Mouse (Mus musculus) ES-Bruce4 (cell line): ENCODE measurements around the gene Uba2. TPM values are rescaled to one million over a fixed set of nuclear protein-coding genes. Genes with fewer than 3 reads are reported as not detected.

ENCODE experiments used
- H3K27ac ChIP-seq: 2 replicates; pipeline ENCODE4 v1.5.1; 2012; ENCODE audit warnings: low read length, inconsistent platforms; ENCODE audit not compliant: insufficient read depth
- H3K27me3 ChIP-seq: 2 replicates; pipeline ENCODE4 v1.6.1; 2012; ENCODE audit warnings: mild to moderate bottlenecking, low read length, inconsistent platforms; ENCODE audit not compliant: control insufficient read depth, poor library complexity, insufficient read depth, severe bottlenecking
- H3K36me3 ChIP-seq: 2 replicates; pipeline ENCODE4 v1.6.1; 2012; ENCODE audit warnings: inconsistent platforms, mild to moderate bottlenecking, low read length, moderate library complexity; ENCODE audit not compliant: control insufficient read depth, poor library complexity, insufficient read depth, severe bottlenecking
- H3K4me1 ChIP-seq: one replicate; pipeline ENCODE4 v1.8.1; 2011; ENCODE audit warnings: low read length; ENCODE audit not compliant: control insufficient read depth, insufficient read depth
- H3K4me3 ChIP-seq: 2 replicates; pipeline ENCODE4 v1.5.1; 2011; ENCODE audit warnings: low read depth, mild to moderate bottlenecking, low read length
- H3K9ac ChIP-seq: 2 replicates; pipeline ENCODE4 v1.6.1; 2012; ENCODE audit warnings: low read depth, mild to moderate bottlenecking, inconsistent platforms; ENCODE audit not compliant: poor library complexity, severe bottlenecking
- H3K9me3 ChIP-seq: replicated peaks from 2 replicates; pipeline ENCODE4 v1.6.1; 2012; ENCODE audit warnings: mild to moderate bottlenecking, low read length, inconsistent platforms; ENCODE audit not compliant: control insufficient read depth, poor library complexity, insufficient read depth, severe bottlenecking
- CTCF ChIP-seq: IDR thresholded peaks from one replicate; pipeline ENCODE4 v1.8.1; 2011; ENCODE audit warnings: low read depth, low read length
- EP300 ChIP-seq: IDR thresholded peaks from 2 replicates; pipeline ENCODE4 v1.6.1; 2011; ENCODE audit warnings: low read depth, low read length; ENCODE audit not compliant: insufficient read depth
- POLR2A ChIP-seq: IDR thresholded peaks from one replicate; pipeline ENCODE4 v1.8.1; 2011; ENCODE audit warnings: low read length; ENCODE audit not compliant: insufficient read depth
- polyA plus RNA-seq: library from polyadenylated mRNA; stranded (reverse); fragments of >200 nt; gene quantifications from 2 replicates; pipeline ENCODE4 v1.2.4, GENCODE M21; 2011; ENCODE audit warnings: low read depth; ENCODE audit not compliant: missing spikeins, insufficient read depth, insufficient read length

The Uba2 gene
- polyA plus RNA-seq, 1 experiment: 220 TPM

GRCm38 (mm10) chr7:34172251-34172650, 2.9 kb upstream of the Uba2 start:
- H3K27ac ChIP-seq: no peak overlapping the region
- H3K4me1 ChIP-seq: no peaks in the 10 kb centered on the region
- H3K9ac ChIP-seq: no peak overlapping the region
- H3K36me3 ChIP-seq: no peaks in the 10 kb centered on the region
- no peaks in the 10 kb centered on the region for H3K27me3 ChIP-seq
- TF ChIP-seq POLR2A (no peak), EP300 (no peak), CTCF (no peak)
- peaks cover 4% of the 10 kb centered on the region for H3K9me3 ChIP-seq
- no peak overlapping the region for H3K4me3 ChIP-seq

- Histone ChIP-seq H3K9ac (peak overlapping the region; percentile 96), H3K27me3 (no peaks in the 10 kb centered on the region), H3K9me3 (no peaks in the 10 kb centered on the region), H3K36me3 (peaks cover 14% of the 10 kb centered on the region), H3K27ac (peak overlapping the region; percentile 97), H3K4me3 (peak overlapping the region; percentile 99), H3K4me1 (no peaks in the 10 kb centered on the region)
- TF ChIP-seq EP300: peak; percentile 80; the same call in 1 of the 2 replicates
- TF ChIP-seq CTCF: no peak
- peak; percentile 81 for TF ChIP-seq POLR2A
Measured at GRCm38 (mm10) chr7:34168470-34169251, 738 bp downstream of the Uba2 start.

- H3K4me3 ChIP-seq: peak overlapping the region; percentile 99
- peak overlapping the region; percentile 92 for H3K27ac ChIP-seq
- H3K9me3 ChIP-seq: no peaks in the 10 kb centered on the region
- no peaks in the 10 kb centered on the region for H3K27me3 ChIP-seq
- peak overlapping the region; percentile 96 for H3K9ac ChIP-seq
- peaks cover 21% of the 10 kb centered on the region for H3K36me3 ChIP-seq
- TF ChIP-seq CTCF: no peak
- no peak for TF ChIP-seq EP300
- TF ChIP-seq POLR2A: no peak
- no peaks in the 10 kb centered on the region for H3K4me1 ChIP-seq
Measured at GRCm38 (mm10) chr7:34167766-34168469, 1.5 kb downstream of the Uba2 start.

GRCm38 (mm10) chr7:34166850-34167249, 2.5 kb downstream of the Uba2 start:
- Histone ChIP-seq H3K4me1 (no peaks in the 10 kb centered on the region), H3K4me3 (peak overlapping the region; percentile 40; the same call in 1 of the 2 replicates), H3K27ac (peak overlapping the region; percentile 7; the same call in 1 of the 2 replicates), H3K9ac (peak overlapping the region; percentile 37; the same call in 1 of the 2 replicates), H3K9me3 (no peaks in the 10 kb centered on the region), H3K36me3 (peaks cover 32% of the 10 kb centered on the region), H3K27me3 (no peaks in the 10 kb centered on the region)
- TF ChIP-seq EP300: 0 out of 2 replicates have a peak, but pooled peaks have one; percentile 29
- peak; percentile 86 for TF ChIP-seq CTCF
- TF ChIP-seq POLR2A: no peak

GRCm38 (mm10) chr7:34165999-34166398, 3.4 kb downstream of the Uba2 start:
- Histone ChIP-seq H3K9me3 (no peaks in the 10 kb centered on the region), H3K4me3 (peak overlapping the region; percentile 40), H3K9ac (peak overlapping the region; percentile 37), H3K27me3 (no peaks in the 10 kb centered on the region), H3K4me1 (no peaks in the 10 kb centered on the region), H3K27ac (peak overlapping the region; percentile 7), H3K36me3 (peaks cover 41% of the 10 kb centered on the region)
- TF ChIP-seq CTCF (peak; percentile 15), POLR2A (no peak)
